Mouse (Mus musculus) 416B (cell line): Measurements from ENCODE around the gene Abo.
A peak's percentile ranks its signal among the peaks of the same experiment; 100 is the strongest.
"Not testable (repeated sequence)": the region's sequence is repeated elsewhere in the genome, so short reads cannot be mapped to it uniquely, and the experiment has no call there.

Experiments used
- DNase-seq: peaks from one replicate; pipeline ENCODE4 v3.0.0; 2011; ENCODE audit warnings: low read depth

Gene Abo

DNA sequence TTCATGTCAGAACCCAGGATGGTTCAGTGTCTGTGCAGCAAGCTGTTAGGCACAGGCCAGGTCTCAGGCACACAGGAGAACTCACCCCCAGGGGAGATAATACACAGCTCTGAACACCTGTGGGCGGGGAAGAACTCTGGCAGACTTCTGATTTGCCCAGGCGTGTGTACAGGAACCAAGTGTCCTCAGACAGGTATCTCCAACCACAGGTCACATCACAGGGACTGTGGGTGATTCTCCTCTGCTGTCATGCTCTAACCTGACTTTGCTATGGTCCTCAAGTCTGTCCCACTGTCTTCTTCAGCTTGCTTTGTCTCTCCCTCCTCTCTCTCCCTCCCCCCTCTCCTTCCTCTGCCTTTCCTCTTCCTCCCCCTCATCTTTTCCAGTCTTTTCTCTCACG is at the start of gene Abo:
Gene Abo (minus strand): TSS at position 101 of the 400 bp plus-strand sequence.
- DNase-seq = no peak

DNA sequence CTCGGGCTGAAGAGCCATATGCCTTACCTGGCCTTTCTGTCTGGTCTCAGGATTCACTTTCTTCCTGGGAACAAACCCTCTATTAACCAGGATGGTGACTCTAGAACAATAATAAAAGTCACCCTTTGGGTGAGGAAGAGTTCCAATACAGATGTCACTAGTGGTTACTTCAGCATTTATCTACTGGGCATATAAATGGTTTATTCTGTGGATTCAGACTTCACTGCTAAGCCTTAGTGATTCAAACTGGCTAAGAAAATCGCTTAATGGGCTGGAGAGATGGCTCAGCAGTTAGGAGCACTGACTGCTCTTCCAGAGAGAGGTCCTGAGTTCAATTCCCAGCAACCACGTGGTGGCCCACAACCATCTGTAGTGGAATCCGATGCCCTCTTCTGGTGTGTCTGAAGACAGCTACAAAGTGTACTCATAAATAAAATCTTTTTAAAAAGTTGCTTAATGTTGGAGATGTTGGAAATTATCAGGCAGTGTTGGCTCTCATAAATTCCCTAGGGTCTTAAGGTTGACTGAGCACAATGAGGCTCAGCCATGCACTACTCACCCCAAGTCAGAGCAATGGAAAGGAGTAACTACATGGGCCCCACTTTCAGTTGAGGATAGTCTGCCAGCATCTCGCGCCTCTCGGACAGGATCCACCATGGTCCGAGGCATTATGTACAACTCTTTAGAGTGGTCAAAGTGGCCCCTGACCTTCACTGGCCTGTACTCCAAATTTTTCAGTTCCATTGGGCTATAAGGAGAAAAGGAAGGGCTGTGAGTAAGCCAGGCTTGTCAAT is 49.6 kb upstream of the Abo start:
- no peak for DNase-seq

GRCm38 (mm10) chr2:26913416-26914147 is 48.8 kb upstream of the Abo start:
- no peak for DNase-seq

DNA sequence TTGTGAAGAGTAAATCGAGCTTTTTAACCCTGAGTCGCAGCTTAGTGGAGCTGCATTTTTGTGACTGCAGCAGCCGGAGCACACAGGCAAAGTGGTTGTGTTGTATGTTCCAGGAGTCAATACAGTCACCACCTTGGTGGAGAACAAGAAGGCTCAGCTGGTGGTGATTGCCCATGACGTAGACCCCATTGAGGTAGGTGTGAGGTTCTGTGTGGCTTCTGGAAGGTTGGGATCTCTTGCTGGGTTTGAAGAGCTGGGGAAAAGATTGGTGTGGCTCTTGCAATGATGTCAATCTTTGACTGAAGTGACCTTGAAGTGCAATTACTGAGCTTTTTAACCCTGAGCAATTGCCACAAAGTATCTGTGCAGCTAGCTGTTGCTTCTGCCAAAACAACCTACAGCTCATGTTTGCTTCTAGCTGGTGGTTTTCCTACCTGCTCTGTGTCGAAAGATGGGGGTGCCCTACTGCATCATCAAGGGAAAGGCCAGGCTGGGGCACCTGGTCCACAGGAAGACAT is 47.5 kb upstream of the Abo start:
- DNase-seq = no peak

GRCm38 (mm10) chr2:26910994-26911765 is 46.4 kb upstream of the Abo start:
- no peak for DNase-seq

- peak; percentile 99 for DNase-seq
Measured at GRCm38 (mm10) chr2:26910124-26910993, 45.6 kb upstream of the Abo start, which contains the start of the genes Med22 and Rpl7a. Gene Med22 (minus strand): TSS chr2:26910677. Gene Rpl7a (plus strand): TSS chr2:26910764.

GRCm38 (mm10) chr2:26909387-26909784 is 44.6 kb upstream of the Abo start:
- DNase-seq = no peak

DNA sequence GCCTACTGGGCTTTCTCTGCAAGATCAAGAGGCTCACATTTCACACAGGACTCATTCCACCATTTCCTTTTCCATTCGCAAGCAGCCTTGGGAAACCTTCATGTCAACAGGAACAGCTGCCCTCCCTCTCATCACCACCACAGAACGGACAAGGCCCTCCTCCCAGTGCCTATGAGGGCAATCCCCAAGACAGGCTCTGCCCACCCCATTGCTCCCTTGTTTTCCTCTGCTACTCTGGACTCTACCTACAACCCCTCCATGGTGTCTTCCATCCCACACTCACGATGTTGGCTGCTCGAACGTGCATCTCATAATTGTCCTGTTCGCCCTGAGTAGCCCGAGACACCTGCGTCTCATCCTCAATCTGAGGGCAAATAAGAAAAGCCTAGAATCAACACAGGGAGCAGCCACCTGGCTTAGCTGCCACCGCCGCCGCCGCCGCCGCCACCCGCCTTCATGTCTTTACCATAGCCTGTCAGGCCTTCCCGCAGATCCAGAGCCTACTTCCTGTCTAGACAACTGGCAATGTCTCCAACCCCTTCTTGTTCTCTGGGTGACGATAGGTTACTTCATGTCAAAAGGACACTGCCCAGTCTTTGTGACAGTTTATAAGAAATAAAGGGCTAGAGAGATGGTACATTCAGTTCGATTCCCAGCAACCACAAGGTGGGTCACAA is 44.1 kb upstream of the Abo start:
- peak; percentile 54 for DNase-seq

DNA sequence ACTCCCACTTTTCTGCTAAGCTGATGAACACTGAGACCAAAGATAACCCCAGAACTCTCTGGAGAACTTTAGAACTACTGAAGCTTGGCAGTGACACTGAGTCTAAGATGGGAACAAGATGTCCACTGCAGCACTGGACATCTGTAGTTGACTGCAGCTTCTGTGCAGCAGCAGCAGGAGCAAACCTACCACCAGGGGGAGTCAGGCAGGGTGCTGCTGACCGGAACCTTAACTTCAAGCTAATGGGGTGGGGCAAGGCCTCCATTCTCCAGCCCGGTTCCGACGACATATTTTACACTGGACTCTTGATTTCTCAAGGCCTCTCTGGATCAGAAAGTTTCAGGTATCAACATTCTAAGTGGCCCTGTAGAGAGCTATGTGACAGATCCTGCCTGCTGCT is 42.3 kb upstream of the Abo start:
- peak; percentile 68 for DNase-seq

- DNase-seq = no peak
Measured at GRCm38 (mm10) chr2:26906431-26906830, 41.7 kb upstream of the Abo start.

GRCm38 (mm10) chr2:26905936-26906335 is 41.2 kb upstream of the Abo start:
- no peak for DNase-seq

DNA sequence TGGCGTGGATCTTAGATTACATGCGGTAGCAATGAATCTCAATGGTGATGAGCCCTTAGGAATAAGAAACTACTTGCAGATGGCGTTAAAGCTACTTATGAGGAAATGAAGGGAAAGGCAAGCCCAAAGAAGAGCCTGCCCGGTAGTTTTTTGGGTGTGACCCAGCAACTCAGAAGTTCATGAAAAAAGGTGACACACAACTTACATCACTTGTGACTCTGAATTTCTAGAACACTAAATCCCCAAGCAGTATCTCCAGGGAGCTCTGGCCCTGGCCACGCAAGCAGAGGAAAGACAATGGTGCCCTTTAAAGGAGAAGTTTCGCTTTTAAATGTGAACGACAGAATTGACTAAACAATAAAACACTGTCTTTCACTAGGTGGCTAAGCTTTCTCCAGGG is 38.5 kb upstream of the Abo start:
- DNase-seq = no peak

DNA sequence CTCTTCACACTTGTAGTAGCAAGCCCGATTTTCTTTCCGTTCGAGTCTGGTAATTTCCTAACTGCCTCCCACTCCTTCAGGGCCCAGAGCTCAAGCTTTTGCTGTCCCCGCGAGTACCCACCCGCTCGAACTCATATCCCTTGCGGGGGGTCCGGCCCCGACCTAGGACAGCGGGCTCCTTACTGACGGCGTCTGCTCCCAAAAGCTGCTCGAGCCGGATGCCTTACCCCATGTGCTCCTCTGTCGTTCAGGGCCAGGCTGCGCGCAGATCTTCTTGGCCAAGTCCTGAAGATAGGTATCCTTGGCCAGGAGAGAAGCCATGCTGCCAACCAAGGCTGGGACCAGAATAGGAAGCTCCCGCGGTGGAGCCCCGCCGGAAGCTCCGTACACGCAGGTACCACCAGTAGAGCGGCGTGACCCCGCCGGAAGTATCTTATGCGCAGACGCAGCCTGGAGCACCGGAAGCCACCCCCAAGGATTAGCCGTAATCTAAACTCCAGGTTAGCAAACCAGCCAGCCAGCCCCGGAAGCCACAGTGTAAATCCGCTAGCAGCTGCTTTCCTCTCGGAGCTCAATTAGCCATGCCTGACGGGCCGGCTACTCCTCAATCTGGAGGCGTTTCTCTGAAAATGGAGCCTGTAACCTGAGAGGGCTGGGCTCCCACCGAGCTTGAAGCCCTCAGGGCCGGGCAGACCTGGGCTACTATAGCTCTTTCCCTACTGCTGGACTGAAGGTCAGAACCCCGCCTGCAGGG is 37.9 kb upstream of the Abo start, which contains the start of gene Surf6:
Gene Surf6 (minus strand): TSS at position 413 of the 754 bp plus-strand sequence.
- DNase-seq = peak; percentile 98

GRCm38 (mm10) chr2:26901834-26902400 is 37.1 kb upstream of the Abo start:
- DNase-seq = peak; percentile 52

DNA sequence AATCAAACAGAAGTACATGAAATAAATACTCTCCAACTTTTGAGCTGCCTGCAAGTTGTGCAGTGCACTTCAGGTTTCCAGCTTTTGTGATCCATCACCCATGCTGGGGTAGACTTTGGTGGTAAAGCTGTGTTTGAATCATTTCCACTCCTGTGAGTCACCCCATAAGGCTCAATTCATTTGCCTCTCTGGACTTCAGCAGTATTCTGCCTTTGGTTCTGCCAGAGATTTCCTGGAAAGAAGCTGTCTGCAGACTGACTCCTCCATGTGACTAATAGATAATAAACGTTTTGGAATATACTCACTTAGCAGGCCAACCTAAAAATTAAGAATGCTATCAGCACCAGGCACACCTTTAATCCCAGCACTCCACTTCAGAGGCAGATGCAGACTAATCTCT is 36.0 kb upstream of the Abo start:
- DNase-seq = peak; percentile 47

GRCm38 (mm10) chr2:26895898-26896297 is 31.1 kb upstream of the Abo start:
- no peak for DNase-seq

GRCm38 (mm10) chr2:26886170-26886569 is 21.4 kb upstream of the Abo start:
- DNase-seq = not testable (repeated sequence)

- not testable (repeated sequence) for DNase-seq
Measured at GRCm38 (mm10) chr2:26885541-26885940, 20.8 kb upstream of the Abo start.

DNA sequence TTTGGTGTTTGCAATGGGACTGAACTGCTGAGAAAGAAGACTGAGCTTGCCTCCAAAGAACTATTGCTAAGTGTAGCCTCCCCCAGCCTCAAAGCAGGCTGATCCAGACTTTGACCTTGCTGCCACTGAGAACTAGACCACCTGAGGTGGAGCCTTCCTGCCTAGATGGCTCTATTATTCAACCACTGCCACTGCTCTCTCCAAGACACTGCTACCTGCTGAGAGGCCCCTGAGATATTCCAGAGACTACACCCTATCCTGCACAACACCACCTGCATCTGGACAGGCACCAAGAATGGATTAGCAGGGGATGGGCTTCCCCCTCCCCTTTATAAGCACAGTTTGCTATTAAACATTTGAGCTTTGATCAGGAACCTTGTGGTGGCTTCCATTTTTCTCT is 13.8 kb upstream of the Abo start:
- no peak for DNase-seq
